Mouse (Mus musculus): ENCODE measurements around the gene Sqstm1. TPM values are rescaled to one million over a fixed set of nuclear protein-coding genes. Genes with fewer than 3 reads are reported as not detected.

Gene Sqstm1
- total RNA-seq, 2 experiments from 2014 or later, result 89.7 to 165 TPM

- no peak for ATAC-seq (replicated peaks; ENCODE audit: poor library complexity, severe bottlenecking)
Measured at GRCm38 (mm10) chr11:50178532-50179488, 31.8 kb downstream of the Sqstm1 start.

GRCm38 (mm10) chr11:50177111-50177510 lies 33.5 kb downstream of the Sqstm1 start:
- no peak for ATAC-seq (replicated peaks; ENCODE audit: poor library complexity, severe bottlenecking)

- ATAC-seq (replicated peaks; ENCODE audit: poor library complexity, severe bottlenecking), result no peak
Measured at GRCm38 (mm10) chr11:50176351-50176750, 34.3 kb downstream of the Sqstm1 start.

GRCm38 (mm10) chr11:50174730-50175187 lies 35.9 kb downstream of the Sqstm1 start:
- ATAC-seq (replicated peaks; ENCODE audit: poor library complexity, severe bottlenecking), result peak; percentile 100

- peak; percentile 4; the same call in 1 of the 2 replicates for ATAC-seq (replicated peaks; ENCODE audit: poor library complexity, severe bottlenecking)
Measured at GRCm38 (mm10) chr11:50174111-50174729, 36.4 kb downstream of the Sqstm1 start, which contains the start of gene Mrnip. Gene Mrnip, plus strand, starts transcription at chr11:50174444.

GRCm38 (mm10) chr11:50168352-50168751 lies 42.3 kb downstream of the Sqstm1 start:
- ATAC-seq (replicated peaks; ENCODE audit: poor library complexity, severe bottlenecking), result no peak

GRCm38 (mm10) chr11:50162338-50163050 lies 48.1 kb downstream of the Sqstm1 start:
- ATAC-seq (replicated peaks; ENCODE audit: poor library complexity, severe bottlenecking), result peak; percentile 71

- peak; percentile 76 for ATAC-seq (replicated peaks; ENCODE audit: poor library complexity, severe bottlenecking)
Measured at GRCm38 (mm10) chr11:50161578-50162304, 48.9 kb downstream of the Sqstm1 start.

GRCm38 (mm10) chr11:50159347-50159746 lies 51.3 kb downstream of the Sqstm1 start:
- ATAC-seq (replicated peaks; ENCODE audit: poor library complexity, severe bottlenecking), result no peak

GRCm38 (mm10) chr11:50158346-50158745 lies 52.3 kb downstream of the Sqstm1 start:
- no peak for ATAC-seq (replicated peaks; ENCODE audit: poor library complexity, severe bottlenecking)

GRCm38 (mm10) chr11:50156725-50157258 lies 53.8 kb downstream of the Sqstm1 start:
- ATAC-seq (replicated peaks; ENCODE audit: poor library complexity, severe bottlenecking), result no peak

GRCm38 (mm10) chr11:50155785-50156184 lies 54.8 kb downstream of the Sqstm1 start:
- ATAC-seq (replicated peaks; ENCODE audit: poor library complexity, severe bottlenecking), result no peak

- ATAC-seq (replicated peaks; ENCODE audit: poor library complexity, severe bottlenecking), result no peak
Measured at GRCm38 (mm10) chr11:50154777-50155520, 55.7 kb downstream of the Sqstm1 start.

GRCm38 (mm10) chr11:50154166-50154565 lies 56.5 kb downstream of the Sqstm1 start:
- no peak for ATAC-seq (replicated peaks; ENCODE audit: poor library complexity, severe bottlenecking)

- no peak for ATAC-seq (replicated peaks; ENCODE audit: poor library complexity, severe bottlenecking)
Measured at GRCm38 (mm10) chr11:50151374-50151773, 59.3 kb downstream of the Sqstm1 start.

GRCm38 (mm10) chr11:50149603-50150150 lies 61.0 kb downstream of the Sqstm1 start:
- ATAC-seq (replicated peaks; ENCODE audit: poor library complexity, severe bottlenecking), result 0 out of 2 replicates have a peak, but pooled peaks have one; percentile 15
